Mouse (Mus musculus) inflammation-experienced regulatory T-cells, adult 6 months (primary cell): ENCODE measurements around the gene Pcna. TPM values are rescaled to one million over a fixed set of nuclear protein-coding genes. Genes with fewer than 3 reads are reported as not detected.

ENCODE experiments used
- ATAC-seq: one replicate; pipeline ENCODE4 v1.8.0; 2017
- polyA plus RNA-seq, 3 experiments: library from polyadenylated mRNA; unstranded; fragments of 100-300 nt; shearing (Covaris generic); gene quantifications; one replicate each; pipeline ENCODE4 v1.2.1; 2017

The Pcna gene
- polyA plus RNA-seq, 3 experiments from 2014 or later, result 149 to 308 (median 151) TPM

GRCm38 (mm10) chr2:132233985-132234765 lies 18.9 kb downstream of the Pcna start:
- ATAC-seq, result no peak

GRCm38 (mm10) chr2:132232413-132232945 lies 20.6 kb downstream of the Pcna start:
- no peak for ATAC-seq

- no peak for ATAC-seq
Measured at GRCm38 (mm10) chr2:132224359-132224758, 28.8 kb downstream of the Pcna start.

- ATAC-seq, result no peak
Measured at GRCm38 (mm10) chr2:132221611-132222073, 31.5 kb downstream of the Pcna start.

GRCm38 (mm10) chr2:132211995-132212656 lies 41.0 kb downstream of the Pcna start:
- ATAC-seq, result no peak

GRCm38 (mm10) chr2:132210806-132211312 lies 42.3 kb downstream of the Pcna start:
- ATAC-seq, result no peak

GRCm38 (mm10) chr2:132208246-132208881 lies 44.8 kb downstream of the Pcna start:
- no peak for ATAC-seq

- no peak for ATAC-seq
Measured at GRCm38 (mm10) chr2:132206316-132206881, 46.7 kb downstream of the Pcna start.

GRCm38 (mm10) chr2:132205549-132205948 lies 47.6 kb downstream of the Pcna start:
- ATAC-seq, result no peak

- ATAC-seq, result peak; percentile 46
Measured at GRCm38 (mm10) chr2:132203773-132204172, 49.3 kb downstream of the Pcna start.

GRCm38 (mm10) chr2:132203186-132203585 lies 49.9 kb downstream of the Pcna start:
- no peak for ATAC-seq

Other genes with a start within 250 kb of the Pcna start
- gene Rassf2, start 223.1 kb downstream of the Pcna start, polyA plus RNA-seq, result 10 to 100 TPM; 78.8 to 88.1 (median 87.3) TPM
- gene Slc23a2, start 108.2 kb downstream of the Pcna start, polyA plus RNA-seq, result 10 to 100 TPM; 11.6 to 12.1 (median 11.8) TPM
- gene Tmem230, start 5.5 kb downstream of the Pcna start, polyA plus RNA-seq, result 10 to 100 TPM; 28.2 to 45.1 (median 37.2) TPM
- 10 to 100 TPM; 24.8 to 35.4 (median 25.0) TPM for gene Cds2, start 9.8 kb upstream of the Pcna start, polyA plus RNA-seq
- gene Prokr2, start 132.1 kb upstream of the Pcna start, polyA plus RNA-seq, result under 1 TPM in 1 of 3 experiments, not detected in 2; 0.13 TPM